Comparison of ENCODE assay signal across 9 mouse cellular contexts in the genomic region with DNA sequence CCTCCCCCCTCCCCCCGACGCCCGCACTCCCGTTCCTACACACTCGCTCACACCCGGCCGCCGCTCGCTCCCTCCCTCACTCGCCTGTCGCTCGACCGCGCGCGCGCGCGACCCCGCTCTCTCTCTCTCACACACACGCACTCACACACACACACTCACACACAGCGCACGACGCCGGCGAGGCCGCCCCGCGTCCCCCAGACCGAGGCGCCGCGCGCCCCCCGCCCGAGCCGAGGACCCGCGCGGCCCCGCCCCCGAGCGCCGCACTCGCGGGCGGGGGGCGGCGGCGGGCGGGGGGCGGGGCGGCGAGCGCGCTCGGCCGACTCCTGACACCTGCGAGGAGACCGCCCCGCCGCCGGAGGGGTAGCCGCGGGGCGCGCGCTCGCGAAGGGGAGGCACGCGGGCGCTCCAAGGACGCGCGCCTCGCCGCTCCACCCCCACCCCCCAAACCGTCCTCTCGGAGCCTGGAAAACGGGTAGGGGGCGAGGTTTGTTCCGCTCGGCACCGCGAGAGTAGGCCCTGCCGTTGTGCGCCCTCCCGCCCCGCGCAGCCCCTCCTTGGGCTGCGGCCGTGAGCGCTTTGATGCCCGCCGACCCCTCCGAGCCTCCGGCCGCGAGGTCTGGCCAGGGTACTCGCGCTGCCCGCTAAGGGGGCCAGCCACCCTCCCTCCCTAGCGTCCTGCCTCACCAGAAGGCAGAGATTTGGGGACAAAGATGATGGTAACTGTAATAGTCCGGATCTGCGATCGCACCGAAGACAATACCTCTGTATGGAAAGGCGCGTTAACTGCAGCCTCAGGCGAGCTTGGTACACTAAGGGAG. TPM values are rescaled to one million over a fixed set of nuclear protein-coding genes. Genes with fewer than 3 reads are reported as not detected.
A peak's percentile ranks its signal among the peaks of the same experiment; 100 is the strongest.
DNase-seq lines count a peak whose midpoint lies in the region; ATAC-seq and TF ChIP-seq lines count a peak whose summit lies in the region.
"Had no signal": no experiment of that assay in that cellular context is flagged by ENCODE, and none has a peak within 500 bp of the region (broad histone marks: within the 10 kb centered on the region; RNA-seq: fewer than 3 reads in every experiment).

No protein-coding gene starts in this region.

- H3K36me3 ChIP-seq in forebrain, embryonic 16.5 days (ENCODE audit: control insufficient read depth, insufficient read depth) = no peaks in the 10 kb centered on the region
- no peaks in the 10 kb centered on the region for H3K36me3 ChIP-seq in small intestine, adult 2 months (ENCODE audit: control insufficient read depth, insufficient read depth, low read length)

- H3K4me2 ChIP-seq in forebrain, embryonic 16.5 days (ENCODE audit: low read length) = peak overlapping the region; percentile 49

- under 1% methylated on average over 72 of the region's 111 CpGs for WGBS in forebrain, embryonic 16.5 days
- 4% methylated on average over 90 of the region's 111 CpGs for WGBS in small intestine, adult 2 months

- DNase-seq in heart, adult 11 months = peak; percentile 88
- DNase-seq in heart, adult 8-10 months (ENCODE audit: low spot score) = no peak
- peak; percentile 41 for DNase-seq in layer of hippocampus, adult 9-11 months
- DNase-seq in lung, postnatal 14 days = peak; percentile 12

- ATAC-seq in forebrain, embryonic 16.5 days = peak; percentile 90
- ATAC-seq in activated CD4-positive, CD25-positive, alpha-beta regulatory T cell, adult 4 months = no peak

- H3K9me3 ChIP-seq in forebrain, embryonic 16.5 days (ENCODE audit: control insufficient read depth, low read length) = no peaks in the 10 kb centered on the region

- H3K4me1 ChIP-seq in bone marrow macrophage, adult 2 months (ENCODE audit: control insufficient read depth, insufficient read depth, low read length) = no peaks in the 10 kb centered on the region
- peaks cover 24% of the 10 kb centered on the region for H3K4me1 ChIP-seq in forebrain, embryonic 16.5 days (replicated peaks; ENCODE audit: control insufficient read depth, insufficient read depth, low read length)
- peaks cover 3% of the 10 kb centered on the region for H3K4me1 ChIP-seq in small intestine, adult 2 months (ENCODE audit: control insufficient read depth, insufficient read depth, insufficient read length, low read length)

- peak overlapping the region; percentile 84 for H3K9ac ChIP-seq in forebrain, embryonic 16.5 days (replicated peaks; ENCODE audit: low read depth, low read length)

- no peak overlapping the region for H3K27ac ChIP-seq in bone marrow macrophage, adult 2 months (ENCODE audit: insufficient read depth, low read depth, low read length)
- peak overlapping the region; percentile 97 for H3K27ac ChIP-seq in forebrain, embryonic 16.5 days (ENCODE audit: low read length)
- H3K27ac ChIP-seq in small intestine, adult 2 months (ENCODE audit: insufficient read depth, low read depth, low read length) = no peak overlapping the region

- no peak for TF ChIP-seq POLR2A in bone marrow macrophage, adult 2 months (IDR thresholded peaks at IDR 0.05; ENCODE audit: borderline replicate concordance, low read depth, low read length)
- no peak for TF ChIP-seq POLR2A in small intestine, adult 2 months (IDR thresholded peaks at IDR 0.05; ENCODE audit: low read depth, low read length)

- H3K4me3 ChIP-seq in bone marrow macrophage, adult 2 months (ENCODE audit: insufficient read depth, low read length) = peak overlapping the region; percentile 60
- peak overlapping the region; percentile 69 for H3K4me3 ChIP-seq in forebrain, embryonic 16.5 days (replicated peaks; ENCODE audit: low read length)
- peak overlapping the region; percentile 56 for H3K4me3 ChIP-seq in small intestine, adult 2 months (ENCODE audit: low read depth, low read length)

- no peaks in the 10 kb centered on the region for H3K27me3 ChIP-seq in forebrain, embryonic 16.5 days (replicated peaks; ENCODE audit: control insufficient read depth, insufficient read depth, low read length)
- peaks cover 44% of the 10 kb centered on the region for H3K27me3 ChIP-seq in small intestine, adult 2 months (ENCODE audit: control insufficient read depth, insufficient read depth, low read length)

- no peak for TF ChIP-seq CTCF in bone marrow macrophage, adult 2 months (IDR thresholded peaks at IDR 0.05; ENCODE audit: low read depth, low read length)
- TF ChIP-seq CTCF in small intestine, adult 2 months (IDR thresholded peaks at IDR 0.05; ENCODE audit: extremely low read depth, insufficient read length, insufficient replicate concordance, low read depth, low read length) = no peak

RNA-seq across cellular contexts. Expression of a gene that starts 12.1 kb away (rescaled TPM):
- total RNA-seq in heart, adult 8-10 months (2022) = under 1 TPM in 1 of 4 experiments, not detected in 3; 0.23 TPM
- polyA plus RNA-seq in bone marrow macrophage, adult 2 months (2012; ENCODE audit: insufficient read depth, insufficient read length, missing spikeins) = not detected in 2 replicates
- 97.3 and 97.9 TPM in 2 replicates for polyA plus RNA-seq in forebrain, embryonic 16.5 days (2015; fragmentation: Nextera tagmentation; extraction: Ambion mirVana)
- 0.04 TPM in 1 of 2 replicates, not detected in the other for polyA plus RNA-seq in small intestine, adult 2 months (2012; rRNA removed)
- polyA plus RNA-seq in activated CD4-positive, CD25-positive, alpha-beta regulatory T cell, adult 4 months (2017; shearing (Covaris generic)) = under 1 TPM; 0.32 to 0.42 TPM
- polyA plus RNA-seq: Patski had no signal

RNA-seq across cellular contexts. Expression of a gene that starts 19.1 kb away (rescaled TPM):
- 10 to 100 TPM; 15.7 to 18.2 (median 18.0) TPM for total RNA-seq in heart, adult 8-10 months (2022)
- 0.32 TPM in 1 of 2 replicates, not detected in the other for polyA plus RNA-seq in bone marrow macrophage, adult 2 months (2012; ENCODE audit: insufficient read depth, insufficient read length, missing spikeins)
- polyA plus RNA-seq in forebrain, embryonic 16.5 days (2015; fragmentation: Nextera tagmentation; extraction: Ambion mirVana) = 1.7 and 3.1 TPM in 2 replicates
- polyA plus RNA-seq in small intestine, adult 2 months (2012; rRNA removed) = 1.7 and 6.1 TPM in 2 replicates
- not detected for polyA plus RNA-seq in activated CD4-positive, CD25-positive, alpha-beta regulatory T cell, adult 4 months (2017; shearing (Covaris generic))
- polyA plus RNA-seq: Patski had no signal

Comparison
In these comparisons a context has a peak if more than half of its experiments do, and no peak if none do; other contexts are left out.
1. RNA of a gene that starts 12.1 kb away (polyA plus RNA-seq): 97.3 to 97.9 TPM in forebrain, embryonic 16.5 days; 0.32 to 0.42 TPM in activated CD4-positive, CD25-positive, alpha-beta regulatory T cell, adult 4 months, not detected in bone marrow macrophage, adult 2 months and 0.04 TPM in small intestine, adult 2 months; every median in the first group is over 10 times any median in the second.
2. Peak in every context shown above with its lines, with median percentiles within 50 percentile points of each other: H3K4me3 ChIP-seq.